15 mouse cellular contexts compared by ENCODE assay signal in genomic region chr12:9941823-9942222, GRCm38 (mm10).
"Had no signal": no experiment of that assay in that cellular context is flagged by ENCODE, and none has a peak within 500 bp of the region (broad histone marks: within the 10 kb centered on the region; RNA-seq: fewer than 3 reads in every experiment).

No protein-coding gene starts in this region.

- H3K4me2 ChIP-seq: neural tube, embryonic 13.5 days; neural tube, embryonic 15.5 days; stomach, embryonic 15.5 days had no signal

- DNase-seq: retina, postnatal 1 day; right cerebral cortex, adult 18-20 months; right cerebral cortex, postnatal 14 days; right cerebral cortex, postnatal 25 days; right cerebral cortex, postnatal 4 days; spleen, adult 18-20 months; thymus, adult 18-20 months; thymus, adult 2 months; thymus, postnatal 14 days; thymus, postnatal 25 days; thymus, postnatal 36 days; thymus, postnatal 4 days had no signal

- H3K36me3 ChIP-seq: neural tube, embryonic 13.5 days; neural tube, embryonic 15.5 days; stomach, embryonic 15.5 days had no signal

- H3K4me3 ChIP-seq: neural tube, embryonic 13.5 days; neural tube, embryonic 15.5 days; stomach, embryonic 15.5 days had no signal

- H3K27me3 ChIP-seq: neural tube, embryonic 13.5 days; neural tube, embryonic 15.5 days; stomach, embryonic 15.5 days had no signal
